Mouse (Mus musculus) MEL (cell line): ENCODE results near the gene Opcml.

Source experiments
- CTCF ChIP-seq, 3 experiments: IDR thresholded peaks in 2 of 3; conservative IDR thresholded peaks in 1 of 3; 2 replicates each; pipeline ENCODE4 v1.5.1; 2011 to 2012; ENCODE audit warnings: low read length in 3 of 3, low read depth in 2 of 3, mild to moderate bottlenecking in 2 of 3, improper control_type of control experiment in 1 of 3, inconsistent platforms in 1 of 3, mixed read lengths in 1 of 3, moderate library complexity in 1 of 3; ENCODE audit not compliant: control insufficient read depth in 1 of 3, insufficient read depth in 1 of 3, poor library complexity in 1 of 3, severe bottlenecking in 1 of 3
- GATA1 ChIP-seq: IDR thresholded peaks from 2 replicates; pipeline ENCODE4 v1.6.1; 2011; ENCODE audit warnings: low read depth, low read length, improper control_type of control experiment
- MAX ChIP-seq: IDR thresholded peaks from 2 replicates; pipeline ENCODE4 v1.6.1; 2011; ENCODE audit warnings: low read length, improper control_type of control experiment
- MYB ChIP-seq: IDR thresholded peaks from 2 replicates; pipeline ENCODE4 v1.6.1; 2011; ENCODE audit warnings: mild to moderate bottlenecking, low read depth, low read length, improper control_type of control experiment
- NELFE ChIP-seq: IDR thresholded peaks from 2 replicates; pipeline ENCODE4 v1.6.1; 2011; ENCODE audit warnings: low read depth, low read length, improper control_type of control experiment
- NRF1 ChIP-seq: IDR thresholded peaks from 2 replicates; pipeline ENCODE4 v1.6.1; 2014; ENCODE audit warnings: low read depth, mild to moderate bottlenecking, inconsistent platforms, low read length, improper control_type of control experiment, moderate library complexity; ENCODE audit not compliant: poor library complexity, insufficient read depth, severe bottlenecking
- POLR2A ChIP-seq, 2 experiments: IDR thresholded peaks; 2 replicates each; pipeline ENCODE4 v1.6.1; 2011 to 2012; ENCODE audit warnings: low read length in 2 of 2, mild to moderate bottlenecking in 2 of 2, control low read depth in 1 of 2, improper control_type of control experiment in 1 of 2, low read depth in 1 of 2, moderate library complexity in 1 of 2; ENCODE audit not compliant: control insufficient read depth in 1 of 2, insufficient read depth in 1 of 2, poor library complexity in 1 of 2
- POLR2AphosphoS5 ChIP-seq: IDR thresholded peaks from 2 replicates; pipeline ENCODE4 v1.6.1; 2012; ENCODE audit warnings: low read depth, borderline replicate concordance, mild to moderate bottlenecking, inconsistent platforms, low read length, moderate library complexity, mixed read lengths
- SIN3A ChIP-seq: IDR thresholded peaks from 2 replicates; pipeline ENCODE4 v1.6.1; 2012; ENCODE audit warnings: low read length, improper control_type of control experiment, inconsistent platforms
- TCF12 ChIP-seq: IDR thresholded peaks from 2 replicates; pipeline ENCODE4 v1.6.1; 2014; ENCODE audit warnings: low read depth, mild to moderate bottlenecking, inconsistent platforms, low read length, improper control_type of control experiment, moderate library complexity
- UBTF ChIP-seq: IDR thresholded peaks from 2 replicates; pipeline ENCODE4 v1.6.1; 2012; ENCODE audit warnings: low read depth, mild to moderate bottlenecking, inconsistent platforms, low read length, improper control_type of control experiment, moderate library complexity, borderline replicate concordance; ENCODE audit not compliant: insufficient read depth
- ZC3H11A ChIP-seq: IDR thresholded peaks from 2 replicates; pipeline ENCODE4 v1.6.1; 2012; ENCODE audit warnings: low read depth, mild to moderate bottlenecking, inconsistent platforms, low read length, improper control_type of control experiment
- ZNF384 ChIP-seq: IDR thresholded peaks from 2 replicates; pipeline ENCODE4 v1.6.1; 2012; ENCODE audit warnings: low read depth, mild to moderate bottlenecking, inconsistent platforms, low read length, improper control_type of control experiment

GRCm38 (mm10) chr9:28287485-28287884, 496.9 kb downstream of the Opcml start:
- TF ChIP-seq ZNF384 (no peak), NELFE (no peak), UBTF (no peak), ZC3H11A (no peak), TCF12 (no peak), CTCF (IDR thresholded peaks at IDR 0.05 in 2 of 3, conservative IDR thresholded peaks at IDR 0.05 in 1 of 3; ENCODE audit: control insufficient read depth in 1 of 3, insufficient read depth in 1 of 3, low read depth in 2 of 3, low read length in 3 of 3, poor library complexity in 1 of 3, severe bottlenecking in 1 of 3) (no peak), SIN3A (no peak), POLR2A (IDR thresholded peaks at IDR 0.05; ENCODE audit: control insufficient read depth in 1 of 2, insufficient read depth in 1 of 2, low read depth in 1 of 2, low read length in 2 of 2, poor library complexity in 1 of 2) (no peak), MAX (no peak), NRF1 (no peak), GATA1 (no peak), MYB (no peak), POLR2AphosphoS5 (no peak)
